ENCODE assay signal across 9 mouse cellular contexts in genomic region chr2:33328941-33329340, GRCm38 (mm10). TPM values are rescaled to one million over a fixed set of nuclear protein-coding genes. Genes with fewer than 3 reads are reported as not detected.
DNase-seq lines count a peak whose midpoint lies in the region; ATAC-seq and TF ChIP-seq lines count a peak whose summit lies in the region.
"Had no signal": no experiment of that assay in that cellular context is flagged by ENCODE, and none has a peak within 500 bp of the region (broad histone marks: within the 10 kb centered on the region; RNA-seq: fewer than 3 reads in every experiment).

No protein-coding gene starts in this region.

- H3K4me3 ChIP-seq in forebrain, embryonic 11.5 days (ENCODE audit: low read depth, low read length): no peak overlapping the region
- no peak overlapping the region for H3K4me3 ChIP-seq in forebrain, embryonic 14.5 days (ENCODE audit: low read depth, low read length)
- no peak overlapping the region for H3K4me3 ChIP-seq in lung, embryonic 14.5 days (ENCODE audit: low read depth, low read length)
- no peak overlapping the region for H3K4me3 ChIP-seq in thymus, adult 2 months (ENCODE audit: control insufficient read depth, insufficient read depth, low read length)
- H3K4me3 ChIP-seq: embryonic facial prominence, embryonic 13.5 days had no signal

- no peaks in the 10 kb centered on the region for H3K27me3 ChIP-seq in forebrain, embryonic 11.5 days (ENCODE audit: control insufficient read depth, insufficient read depth, low read length)
- no peaks in the 10 kb centered on the region for H3K27me3 ChIP-seq in forebrain, embryonic 14.5 days (replicated peaks; ENCODE audit: control insufficient read depth, insufficient read depth, low read length)
- H3K27me3 ChIP-seq in lung, embryonic 14.5 days (ENCODE audit: insufficient read depth, low read length): no peaks in the 10 kb centered on the region
- H3K27me3 ChIP-seq in thymus, adult 2 months (ENCODE audit: control insufficient read depth, insufficient read depth, low read length): no peaks in the 10 kb centered on the region
- H3K27me3 ChIP-seq: embryonic facial prominence, embryonic 13.5 days had no signal

- peak; percentile 72 for TF ChIP-seq CTCF in lung, embryonic 14.5 days (IDR thresholded peaks at IDR 0.05; ENCODE audit: low read depth)
- peak; percentile 75; the same call in 1 of the 2 replicates for TF ChIP-seq CTCF in thymus, adult 2 months (IDR thresholded peaks at IDR 0.05; ENCODE audit: borderline replicate concordance, control insufficient read depth, extremely low read depth, insufficient read depth, low read length, poor library complexity)

- no peak overlapping the region for H3K4me2 ChIP-seq in forebrain, embryonic 11.5 days (ENCODE audit: low read depth, low read length, severe bottlenecking)
- no peak overlapping the region for H3K4me2 ChIP-seq in forebrain, embryonic 14.5 days (ENCODE audit: low read length)
- H3K4me2 ChIP-seq in lung, embryonic 14.5 days: no peak overlapping the region
- H3K4me2 ChIP-seq: embryonic facial prominence, embryonic 13.5 days had no signal

- H3K27ac ChIP-seq in forebrain, embryonic 11.5 days (ENCODE audit: low read depth, low read length): no peak overlapping the region
- no peak overlapping the region for H3K27ac ChIP-seq in forebrain, embryonic 14.5 days (ENCODE audit: low read depth, low read length)
- no peak overlapping the region for H3K27ac ChIP-seq in lung, embryonic 14.5 days (ENCODE audit: low read depth)
- no peak overlapping the region for H3K27ac ChIP-seq in thymus, adult 2 months (ENCODE audit: control insufficient read depth, insufficient read depth, low read length)
- H3K27ac ChIP-seq: embryonic facial prominence, embryonic 13.5 days had no signal

- H3K9me3 ChIP-seq in forebrain, embryonic 11.5 days (ENCODE audit: control insufficient read depth, low read length): no peaks in the 10 kb centered on the region
- no peaks in the 10 kb centered on the region for H3K9me3 ChIP-seq in forebrain, embryonic 14.5 days (replicated peaks; ENCODE audit: control insufficient read depth, low read length)
- H3K9me3 ChIP-seq in lung, embryonic 14.5 days (ENCODE audit: low read depth, low read length): no peaks in the 10 kb centered on the region
- H3K9me3 ChIP-seq: embryonic facial prominence, embryonic 13.5 days had no signal

- ATAC-seq in forebrain, embryonic 11.5 days (replicated peaks; ENCODE audit: low FRiP score): no peak
- ATAC-seq in forebrain, embryonic 14.5 days: no peak
- ATAC-seq in erythroid progenitor cell, adult 5-6 weeks (replicated peaks; ENCODE audit: low FRiP score, poor library complexity, severe bottlenecking): peak; percentile 65
- ATAC-seq in lung, embryonic 14.5 days (ENCODE audit: insufficient read depth): no peak

- peak; percentile 67 for DNase-seq in forebrain, embryonic 11.5 days (ENCODE audit: low spot score)
- no peak for DNase-seq in forebrain, embryonic 14.5 days (ENCODE audit: low spot score)
- peak; percentile 32 for DNase-seq in urinary bladder, postnatal 14 days (ENCODE audit: low spot score)
- DNase-seq in urinary bladder, postnatal 10 days (ENCODE audit: low spot score): no peak
- DNase-seq in lung, embryonic 14.5 days: peak; percentile 43
- peak; percentile 53 for DNase-seq in thymus, adult 2 months
- no peak for DNase-seq in left cerebral cortex, postnatal 25 days (ENCODE audit: low spot score in 2 of 2)

- WGBS in forebrain, embryonic 11.5 days: 86% methylated on average over 1 of the region's 1 CpGs
- WGBS in forebrain, embryonic 14.5 days: 91% methylated on average over 1 of the region's 1 CpGs
- 76% methylated on average over 1 of the region's 1 CpGs for WGBS in lung, embryonic 14.5 days
- 97% methylated on average over 1 of the region's 1 CpGs for WGBS in thymus, adult 2 months

- H3K36me3 ChIP-seq in forebrain, embryonic 11.5 days (ENCODE audit: control insufficient read depth, insufficient read depth, low read length): no peaks in the 10 kb centered on the region
- H3K36me3 ChIP-seq in forebrain, embryonic 14.5 days (ENCODE audit: control insufficient read depth, insufficient read depth, low read length): peaks cover 8% of the 10 kb centered on the region
- no peaks in the 10 kb centered on the region for H3K36me3 ChIP-seq in lung, embryonic 14.5 days (ENCODE audit: insufficient read depth)
- H3K36me3 ChIP-seq in thymus, adult 2 months (ENCODE audit: control insufficient read depth, insufficient read depth, low read length): no peaks in the 10 kb centered on the region
- H3K36me3 ChIP-seq: embryonic facial prominence, embryonic 13.5 days had no signal

- no peak overlapping the region for H3K9ac ChIP-seq in forebrain, embryonic 11.5 days (ENCODE audit: low read length)
- H3K9ac ChIP-seq in forebrain, embryonic 14.5 days (ENCODE audit: low read length): no peak overlapping the region
- no peak overlapping the region for H3K9ac ChIP-seq in lung, embryonic 14.5 days
- H3K9ac ChIP-seq: embryonic facial prominence, embryonic 13.5 days had no signal

- intact Hi-C loops in left cerebral cortex, postnatal 25 days (cut with DNase I): no loop called here

- no peaks in the 10 kb centered on the region for H3K4me1 ChIP-seq in forebrain, embryonic 11.5 days (replicated peaks; ENCODE audit: control insufficient read depth, insufficient read depth, low read length)
- H3K4me1 ChIP-seq in forebrain, embryonic 14.5 days (ENCODE audit: control insufficient read depth, insufficient read depth, low read length): no peaks in the 10 kb centered on the region
- peaks cover 7% of the 10 kb centered on the region for H3K4me1 ChIP-seq in lung, embryonic 14.5 days (ENCODE audit: insufficient read depth)
- no peaks in the 10 kb centered on the region for H3K4me1 ChIP-seq in thymus, adult 2 months (replicated peaks; ENCODE audit: control insufficient read depth, insufficient read depth, low read length)

- no peak for TF ChIP-seq POLR2A in thymus, adult 2 months (IDR thresholded peaks at IDR 0.05; ENCODE audit: control insufficient read depth, extremely low read depth, insufficient read depth, low read length, poor library complexity)

RNA-seq across cellular contexts. Expression of gene Ralgps1, which starts 42.3 kb away (rescaled TPM):
- 17.7 and 19.5 TPM in 2 replicates for polyA plus RNA-seq in forebrain, embryonic 11.5 days (2014; fragmentation: Nextera tagmentation; extraction: Ambion mirVana)
- polyA plus RNA-seq in forebrain, embryonic 14.5 days (2014; fragmentation: Nextera tagmentation; extraction: Ambion mirVana): 32.6 and 40.2 TPM in 2 replicates
- total RNA-seq in erythroid progenitor cell, adult 5-6 weeks (2015; ENCODE audit: low replicate concordance): 1.4 TPM in 1 of 2 replicates, not detected in the other
- not detected in 2 replicates for total RNA-seq in erythroid progenitor cell, adult 5-6 weeks (2017; ENCODE audit: low replicate concordance)
- 5.0 and 6.1 TPM in 2 replicates for polyA plus RNA-seq in lung, embryonic 14.5 days (2014; fragmentation: Nextera tagmentation; extraction: Ambion mirVana)
- polyA plus RNA-seq in thymus, adult 2 months (2012; rRNA removed): 18.8 and 20.4 TPM in 2 replicates
- 10 to 100 TPM; 56.8 to 59.2 TPM for total RNA-seq in left cerebral cortex, postnatal 25 days (2021)

Comparison
In these comparisons a context has a peak if more than half of its experiments do, and no peak if none do; other contexts are left out.
1. DNase-seq: peak in forebrain, embryonic 11.5 days (single experiment), urinary bladder, postnatal 14 days (single experiment), lung, embryonic 14.5 days (single experiment) and thymus, adult 2 months (single experiment); none in forebrain, embryonic 14.5 days (single experiment), urinary bladder, postnatal 10 days (single experiment) and left cerebral cortex, postnatal 25 days (0 of 2).